Mouse (Mus musculus): ENCODE data around the gene Fuz.

Fuz gene

DNA sequence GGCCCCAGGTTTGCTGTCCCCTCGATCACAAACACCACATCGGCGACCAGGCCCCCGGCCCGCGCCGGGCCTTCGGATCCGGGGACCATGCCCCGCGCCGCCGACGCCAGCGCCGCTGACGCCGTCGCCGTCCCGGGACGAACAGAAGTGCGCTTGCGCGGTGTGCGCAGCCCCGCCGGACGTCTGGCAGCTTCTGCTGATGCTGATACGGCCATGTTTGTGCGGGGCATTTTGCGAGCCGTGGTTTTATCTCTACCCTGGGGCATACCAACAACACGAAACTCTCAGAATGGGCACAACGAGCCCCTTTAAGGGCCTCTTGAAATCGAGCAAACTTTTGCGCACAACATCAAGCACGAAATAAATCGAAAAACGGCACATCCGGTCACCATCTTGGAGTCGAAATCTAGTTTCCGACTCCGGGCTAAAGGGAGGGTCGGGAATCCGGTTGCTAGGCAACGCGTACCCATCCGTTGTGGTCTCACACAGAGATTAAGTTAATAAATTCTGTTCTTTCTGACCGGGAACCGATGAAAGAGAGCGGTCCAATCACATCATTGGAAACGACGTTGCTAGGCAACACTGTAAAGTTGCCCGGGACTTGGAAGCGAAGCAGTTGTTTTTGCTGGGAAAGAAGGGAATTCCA, 3.5 kb upstream of the Fuz start, which contains the start of gene Med25:
Gene Med25 (minus strand): TSS at position 437 of the 646 bp plus-strand sequence.
- ChIA-PET POLR2A (interaction anchor here (0.5 to 2.7 kb wide), 53 partner anchors 9 to 870 kb away, joined by 3 to 19 read pairs (median 4); partner anchors contain the start of genes Ptov1 (in 3 of the 4), Pnkp (in 2 of the 4), Prmt1 (in 2 of the 4) and Tbc1d17 (in 2 of the 4)), CTCF (interaction anchor here in 3 of 4 experiments (0.6 to 1.1 kb wide), 5 partner anchors 9 to 189 kb away, joined by 3 to 5 read pairs (median 4); partner anchors contain the start of gene Ap2a1 (in 1 of the 3))

DNA sequence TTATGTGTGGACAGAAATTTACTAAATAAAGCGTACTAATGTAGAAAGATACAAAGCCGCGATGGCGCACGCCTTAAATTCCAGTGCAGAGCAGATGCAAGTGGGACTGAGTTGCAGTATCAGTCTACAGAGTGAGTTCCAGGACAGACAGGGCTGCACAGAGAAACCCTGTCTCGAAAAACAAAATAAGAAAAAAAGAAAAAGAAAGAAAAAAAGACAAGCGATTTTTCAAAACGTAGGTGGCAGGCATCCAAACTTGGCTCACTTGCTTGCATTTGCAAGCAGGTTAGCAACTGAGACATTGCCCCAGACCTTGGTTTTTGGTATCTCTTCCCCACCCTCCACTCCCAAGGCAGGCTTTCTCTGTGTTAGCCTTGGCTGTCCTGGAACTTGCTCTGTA, 2.7 kb upstream of the Fuz start:
- ChIA-PET CTCF (no interaction called here), POLR2A (interaction anchor here in 1 of 4 experiments (0.9 to 2.4 kb wide), 6 partner anchors 10 to 76 kb away, joined by 3 to 13 read pairs (median 4); partner anchors contain the start of gene Ptov1)

DNA sequence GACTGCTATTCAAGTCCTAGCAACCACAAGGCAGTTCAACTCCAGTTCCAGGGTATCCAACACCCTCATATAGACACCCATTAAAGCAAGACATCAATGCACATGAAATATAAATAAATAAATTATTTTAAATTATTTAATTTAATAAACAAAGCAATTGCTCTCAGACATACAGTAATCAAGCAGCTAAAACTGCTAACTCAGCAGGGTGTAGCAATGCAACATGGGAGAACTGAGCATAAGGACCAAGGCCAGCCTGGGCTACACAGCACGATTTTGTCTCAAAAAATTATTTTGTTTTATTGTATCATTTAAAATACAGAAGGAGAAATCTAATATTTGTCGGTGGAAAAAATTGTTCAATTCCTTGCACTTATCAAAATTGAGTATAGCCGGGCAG, 1.7 kb upstream of the Fuz start:
- POLR2A ChIA-PET = interaction anchor here in 3 of 4 experiments (0.7 to 4.3 kb wide), 13 partner anchors 11 to 75 kb away, joined by 3 to 26 read pairs (median 4); partner anchors contain the start of genes Akt1s1 (in 1 of the 3), Ap2a1 (in 1 of the 3), Ptov1 (in 1 of the 3) and Tbc1d17 (in 1 of the 3)

DNA sequence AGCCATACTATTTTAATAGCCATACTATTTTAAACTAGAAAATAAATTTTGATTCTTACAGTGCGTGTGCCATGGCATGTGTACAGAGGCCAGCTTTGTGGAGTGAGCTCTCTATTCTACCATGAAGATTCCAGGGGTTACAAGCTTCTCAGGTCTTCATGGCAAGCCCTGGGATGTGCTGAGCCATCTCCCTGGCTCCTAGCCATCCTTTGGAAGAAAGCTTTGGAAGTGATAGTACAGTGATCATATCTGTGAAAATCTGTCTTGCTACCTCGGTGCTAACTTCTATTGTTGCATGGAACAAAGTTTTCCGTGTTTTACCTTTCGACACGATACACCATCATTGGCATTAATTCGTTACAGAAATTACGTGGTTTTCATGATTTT, 680 bp upstream of the Fuz start:
- CTCF ChIA-PET = interaction anchor here in 2 of 4 experiments (1.4 to 1.9 kb wide), 3 partner anchors 34 to 80 kb away, joined by 3 to 8 read pairs (median 4); partner anchors contain the start of genes Ap2a1 (in 1 of the 2) and Nup62 (in 1 of the 2)
- POLR2A ChIA-PET = interaction anchor here in 3 of 4 experiments (0.5 to 4.7 kb wide), 34 partner anchors 11 to 225 kb away, joined by 3 to 45 read pairs (median 4); partner anchors contain the start of genes Ap2a1 (in 3 of the 3), Akt1s1 (in 2 of the 3), Atf5 (in 2 of the 3) and Il4i1 (in 2 of the 3)

More for the DNA sequence above, 1.7 kb upstream of the Fuz start:
- CTCF ChIA-PET = no interaction called here

DNA sequence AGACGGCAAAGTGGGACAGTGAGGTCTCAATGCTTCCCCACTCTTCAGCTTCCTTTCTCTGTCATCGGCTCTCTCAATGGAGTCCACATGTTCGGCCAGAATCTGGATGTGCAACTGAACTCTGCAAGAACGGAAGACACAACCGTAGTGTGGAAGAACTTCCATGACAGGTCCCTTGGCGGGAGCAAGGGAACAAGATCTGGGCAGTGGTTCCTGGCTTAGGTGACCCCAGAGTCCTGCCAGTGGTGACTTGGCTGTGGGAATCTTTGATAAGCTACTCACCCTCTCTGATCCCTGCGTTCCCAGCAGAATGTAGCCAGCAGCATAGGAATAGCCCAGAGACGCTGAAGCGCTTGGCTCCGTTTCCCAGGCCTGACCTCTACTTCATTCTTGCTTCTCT, 620 bp downstream of the Fuz start:
- POLR2A ChIA-PET = interaction anchor here in 3 of 4 experiments (0.6 to 4.7 kb wide), 47 partner anchors 13 to 233 kb away, joined by 3 to 45 read pairs (median 4); partner anchors contain the start of genes Ptov1 (in 3 of the 3), Akt1s1 (in 2 of the 3), Ap2a1 (in 2 of the 3) and Il4i1 (in 2 of the 3)
- CTCF ChIA-PET = interaction anchor here in 3 of 4 experiments (0.6 to 1.9 kb wide), 16 partner anchors 12 to 273 kb away, joined by 3 to 8 read pairs (median 3); partner anchors contain the start of genes Ap2a1 (in 1 of the 3), Nup62 (in 1 of the 3), Prmt1 (in 1 of the 3) and Ptov1 (in 1 of the 3)

DNA sequence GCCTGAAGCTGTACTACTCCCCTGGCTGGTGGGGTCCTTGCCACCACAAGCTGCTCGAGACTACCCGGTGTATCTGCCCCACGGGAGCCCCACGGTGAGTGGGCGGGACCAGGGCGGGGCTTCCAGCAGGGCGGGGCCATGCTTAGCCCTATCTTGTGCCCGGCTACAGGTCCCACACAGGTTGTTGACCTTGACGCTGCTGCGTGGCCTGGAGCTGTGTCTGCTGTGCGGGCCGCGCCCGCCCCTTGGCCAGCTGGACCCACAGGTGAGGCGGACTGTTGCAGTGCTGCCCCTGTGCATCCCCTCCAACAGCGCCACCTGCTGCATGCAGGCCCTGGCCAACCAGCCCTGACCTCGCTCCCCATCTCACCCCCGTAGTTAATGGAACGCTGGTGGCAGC, 2.7 kb downstream of the Fuz start:
- POLR2A ChIA-PET = interaction anchor here in 3 of 4 experiments (0.7 to 4.7 kb wide), 40 partner anchors 10 to 523 kb away, joined by 3 to 45 read pairs (median 4); partner anchors contain the start of genes Ptov1 (in 3 of the 3), Akt1s1 (in 2 of the 3), Atf5 (in 2 of the 3) and Il4i1 (in 2 of the 3)
- CTCF ChIA-PET = interaction anchor here in 2 of 4 experiments (0.6 to 2.4 kb wide), 17 partner anchors 22 to 550 kb away, joined by 3 to 10 read pairs (median 4); partner anchors contain the start of genes Ap2a1 (in 1 of the 2), Pold1 (in 1 of the 2), Ptov1 (in 1 of the 2) and Rras (in 1 of the 2)

DNA sequence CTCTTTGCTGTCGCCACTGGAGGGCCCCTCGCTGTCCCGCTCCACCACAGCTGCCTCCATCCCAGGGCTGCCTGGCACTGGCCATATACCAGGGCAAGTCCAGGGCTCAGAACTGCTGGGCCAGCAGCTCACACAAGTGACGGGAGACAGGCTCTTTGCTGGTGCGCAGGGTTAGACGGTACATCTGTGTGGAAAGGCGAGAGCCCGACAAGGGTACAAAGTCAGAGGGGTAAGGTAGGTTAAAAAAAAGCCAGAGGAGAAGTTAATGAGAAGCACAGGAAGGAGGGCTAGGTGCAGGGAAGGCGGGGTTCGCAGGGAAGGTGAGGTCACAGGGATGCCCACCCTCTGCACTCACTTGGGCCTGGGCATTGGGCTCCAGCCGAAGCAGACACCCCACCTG, 4.8 kb downstream of the Fuz start:
- ChIA-PET CTCF (interaction anchor here in 3 of 4 experiments (0.5 to 2.2 kb wide), 10 partner anchors 16 to 168 kb away, joined by 3 to 13 read pairs (median 4); partner anchors contain the start of gene Ap2a1 (in 1 of the 3)), POLR2A (interaction anchor here (0.6 to 4.7 kb wide), 33 partner anchors 9 to 534 kb away, joined by 3 to 21 read pairs (median 4); partner anchors contain the start of genes Ap2a1 (in 3 of the 4), Akt1s1 (in 2 of the 4), Atf5 (in 2 of the 4) and Il4i1 (in 2 of the 4))

DNA sequence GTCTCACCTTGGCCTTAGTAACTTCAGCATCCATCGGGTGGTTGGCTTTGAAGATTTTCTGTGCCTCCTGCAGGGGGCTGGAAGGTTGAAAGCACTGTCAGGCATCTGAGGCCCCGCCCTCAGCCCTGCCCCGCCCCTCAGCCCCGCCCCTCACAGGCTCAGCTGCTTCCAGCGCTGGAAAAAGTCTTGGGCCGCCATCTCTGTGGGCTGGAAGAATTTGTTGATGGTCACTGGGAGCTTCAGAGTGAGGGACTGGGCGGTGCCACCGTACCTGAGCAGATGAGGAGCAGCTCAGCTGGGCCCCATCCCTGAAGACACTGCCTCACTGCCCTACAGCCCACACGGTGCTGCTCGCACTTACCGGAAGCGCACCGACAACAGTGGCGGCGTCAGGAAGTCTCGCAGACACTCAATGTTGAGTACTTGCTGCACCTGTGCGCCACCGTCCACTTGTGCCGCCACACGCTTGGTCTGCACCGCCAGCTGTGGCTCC, 5.4 kb downstream of the Fuz start:
- ChIA-PET CTCF (interaction anchor here in 3 of 4 experiments (0.5 to 2.2 kb wide), 19 partner anchors 9 to 1129 kb away, joined by 3 to 16 read pairs (median 4); partner anchors contain the start of genes Ap2a1 (in 1 of the 3) and Med25 (in 1 of the 3)), POLR2A (interaction anchor here (0.6 to 4.7 kb wide), 41 partner anchors 9 to 533 kb away, joined by 3 to 21 read pairs (median 4); partner anchors contain the start of genes Ap2a1 (in 3 of the 4), Akt1s1 (in 2 of the 4), Atf5 (in 2 of the 4) and Il4i1 (in 2 of the 4))

DNA sequence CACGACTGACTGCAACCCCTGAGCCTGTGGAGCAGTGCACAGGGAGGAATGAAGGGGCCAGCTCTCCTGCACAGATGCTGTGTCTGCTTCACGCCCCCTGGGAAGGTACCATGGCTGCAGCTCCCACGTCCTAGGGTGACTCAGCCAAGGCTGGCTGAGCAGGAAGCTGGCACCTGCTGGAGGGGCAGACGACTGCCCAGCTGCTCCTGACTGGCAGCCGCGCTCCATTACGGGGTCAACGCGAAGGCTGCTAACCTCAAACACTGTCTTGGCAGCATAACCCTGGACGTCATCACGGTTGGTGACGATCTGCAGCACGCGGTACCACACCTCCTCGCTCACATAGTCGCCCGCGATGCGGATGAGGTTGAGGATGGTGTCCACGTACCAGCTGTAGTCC, 9.6 kb downstream of the Fuz start:
- CTCF ChIA-PET = no interaction called here
- POLR2A ChIA-PET = interaction anchor here in 2 of 4 experiments (0.7 to 2.0 kb wide), 7 partner anchors 11 to 81 kb away, joined by 3 to 9 read pairs (median 5); partner anchors contain the start of genes Akt1s1 (in 1 of the 2), Prmt1 (in 1 of the 2), Ptov1 (in 1 of the 2) and Tbc1d17 (in 1 of the 2)

DNA sequence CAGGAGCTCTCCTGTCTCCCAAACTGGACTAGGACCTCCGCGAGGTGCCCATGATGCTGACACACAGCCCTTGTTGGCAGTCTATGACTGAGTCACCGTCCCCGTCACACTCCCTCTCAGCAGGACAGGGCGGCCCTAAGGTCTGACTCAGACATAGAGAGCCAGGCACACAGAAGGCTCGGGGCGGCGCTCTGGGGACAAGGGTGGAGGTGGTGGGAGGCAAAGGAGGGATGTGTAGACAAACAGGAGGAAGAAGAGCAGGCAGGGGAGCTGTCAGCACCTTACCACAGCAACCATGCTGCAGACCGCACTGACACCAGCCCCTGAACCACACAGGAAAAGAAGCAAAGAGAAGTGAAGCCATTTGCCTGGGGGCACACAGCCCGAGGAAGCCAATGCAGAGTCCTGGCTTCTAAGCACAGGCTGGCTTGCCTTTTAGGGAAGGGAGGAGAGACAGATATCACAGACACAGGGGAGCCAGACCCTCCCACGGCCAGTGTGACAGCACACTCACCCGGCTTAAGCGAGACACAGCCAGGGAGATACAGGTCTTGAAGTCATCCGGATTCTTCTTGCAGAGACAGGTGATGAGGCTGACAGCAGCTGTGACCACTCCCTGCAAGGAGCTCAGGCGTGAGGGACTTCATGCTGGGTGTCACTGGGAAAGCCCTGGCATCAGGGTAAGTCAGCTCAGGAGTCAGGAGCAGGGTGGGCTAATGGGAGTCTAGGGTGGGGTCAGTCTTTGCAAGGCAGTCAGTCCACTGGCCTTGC, 13.0 kb downstream of the Fuz start:
- ChIA-PET CTCF (interaction anchor here in 1 of 4 experiments (0.5 kb wide), 1 partner anchor 205 kb away, joined by 4 read pairs; no protein-coding TSS in a partner anchor), POLR2A (interaction anchor here in 2 of 4 experiments (0.6 to 2.2 kb wide), 6 partner anchors 11 to 266 kb away, joined by 3 to 9 read pairs (median 4); no protein-coding TSS in a partner anchor)

DNA sequence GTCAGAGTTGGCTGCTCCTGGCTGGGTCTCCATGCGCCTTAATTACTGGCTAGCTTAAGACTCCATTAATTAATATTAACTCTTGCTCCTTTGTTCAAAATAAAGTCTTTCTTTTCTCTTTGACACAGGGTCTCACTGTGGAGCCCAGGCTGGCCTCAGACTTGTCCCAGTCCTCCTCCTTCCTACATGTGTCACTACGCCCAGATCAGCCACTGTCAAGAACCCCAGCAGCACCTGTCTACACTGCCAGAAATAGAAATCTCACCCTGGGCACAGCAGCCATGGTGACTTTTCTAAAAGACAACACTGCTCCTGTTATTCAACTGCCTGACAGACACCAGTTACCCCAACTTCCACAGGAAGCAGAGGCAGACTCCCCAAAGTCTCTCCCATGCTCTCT, 18.5 kb downstream of the Fuz start:
- ChIA-PET CTCF (interaction anchor here in 1 of 4 experiments (1.3 to 1.7 kb wide), 2 partner anchors 18 to 81 kb away, joined by 3 read pairs; no protein-coding TSS in a partner anchor), POLR2A (interaction anchor here in 3 of 4 experiments (0.6 to 2.6 kb wide), 15 partner anchors 12 to 553 kb away, joined by 3 to 17 read pairs (median 5); partner anchors contain the start of genes Ap2a1 (in 2 of the 3), Akt1s1 (in 1 of the 3), Fuz (in 1 of the 3) and Tbc1d17 (in 1 of the 3))

DNA sequence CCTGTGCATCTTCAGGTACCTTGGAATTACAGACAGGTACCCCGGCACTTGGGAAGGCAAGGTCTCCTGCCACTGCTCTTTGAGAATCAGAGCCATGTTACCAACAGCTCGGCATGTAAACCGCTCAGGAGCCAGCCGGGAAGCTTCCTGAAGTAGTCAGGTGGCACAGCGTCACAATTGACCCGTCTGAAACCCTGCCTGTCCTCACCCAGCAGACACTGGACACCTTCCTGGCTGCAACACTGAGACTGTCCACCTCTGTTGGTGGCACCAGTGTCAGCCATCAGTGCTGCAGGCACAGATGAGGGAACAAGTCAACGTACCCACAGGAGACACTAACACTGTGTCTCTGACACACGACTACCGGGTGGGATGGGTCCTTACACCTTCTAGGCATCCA, 19.4 kb downstream of the Fuz start:
- CTCF ChIA-PET = interaction anchor here in 1 of 4 experiments (1.4 kb wide), 1 partner anchor 152 kb away, joined by 3 read pairs; no protein-coding TSS in a partner anchor
- POLR2A ChIA-PET = interaction anchor here in 2 of 4 experiments (0.9 to 2.4 kb wide), 6 partner anchors 10 to 71 kb away, joined by 3 to 7 read pairs (median 6); partner anchors contain the start of genes Akt1s1 (in 1 of the 2), Ap2a1 (in 1 of the 2), Prmt1 (in 1 of the 2) and Tbc1d17 (in 1 of the 2)

DNA sequence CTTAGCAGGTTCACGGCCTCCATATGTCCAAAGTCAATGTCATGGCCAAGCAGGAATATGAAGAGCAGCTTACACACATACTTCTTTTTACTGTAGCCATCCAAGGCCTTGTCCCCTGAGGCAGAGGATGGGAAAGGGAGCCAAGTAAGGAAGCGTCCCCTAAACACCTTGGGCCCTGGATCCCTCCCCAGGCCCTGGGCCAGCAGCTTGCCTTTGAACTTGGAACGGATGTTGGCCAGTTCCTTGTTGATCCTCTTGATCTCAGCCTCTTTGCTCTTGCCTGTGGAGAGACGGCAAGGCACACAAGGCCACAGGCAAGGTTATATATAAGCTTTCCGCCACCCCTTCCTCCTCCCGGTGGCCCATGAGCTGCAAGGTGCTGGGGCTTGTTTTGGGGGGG, 20.3 kb downstream of the Fuz start:
- CTCF ChIA-PET = interaction anchor here in 3 of 4 experiments (0.6 to 1.4 kb wide), 5 partner anchors 16 to 151 kb away, joined by 3 to 7 read pairs (median 4); no protein-coding TSS in a partner anchor
- POLR2A ChIA-PET = interaction anchor here in 2 of 4 experiments (0.6 to 2.4 kb wide), 13 partner anchors 9 to 214 kb away, joined by 3 to 7 read pairs (median 3); partner anchors contain the start of genes Pnkp (in 2 of the 2), Akt1s1 (in 1 of the 2), Ap2a1 (in 1 of the 2) and Prmt1 (in 1 of the 2)

DNA sequence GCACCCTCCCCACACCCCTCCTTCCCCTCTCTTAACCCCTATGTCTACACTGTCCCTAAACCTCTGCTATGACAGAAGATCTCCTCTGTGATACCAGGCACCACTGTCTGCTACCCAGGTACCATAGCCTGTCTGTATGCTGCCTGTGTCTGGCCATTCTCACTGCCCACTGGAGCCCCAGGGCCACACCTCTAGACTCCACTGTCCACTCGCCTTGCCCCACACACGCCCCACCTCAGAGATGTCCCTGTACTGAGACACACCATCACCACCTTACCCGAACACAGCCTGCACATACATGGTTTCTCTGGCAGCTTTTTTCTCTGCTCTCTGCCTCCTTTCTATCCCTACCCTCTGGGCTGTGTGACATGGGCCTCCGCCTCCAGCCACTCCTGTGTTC, 21.0 kb downstream of the Fuz start:
- CTCF ChIA-PET = interaction anchor here in 3 of 4 experiments (0.6 to 1.0 kb wide), 3 partner anchors 46 to 66 kb away, joined by 3 to 4 read pairs (median 3); no protein-coding TSS in a partner anchor
- POLR2A ChIA-PET = interaction anchor here in 2 of 4 experiments (0.7 to 2.4 kb wide), 13 partner anchors 10 to 101 kb away, joined by 3 to 8 read pairs (median 3); partner anchors contain the start of genes Ap2a1 (in 2 of the 2), Pnkp (in 2 of the 2), Akt1s1 (in 1 of the 2) and Il4i1 (in 1 of the 2)

DNA sequence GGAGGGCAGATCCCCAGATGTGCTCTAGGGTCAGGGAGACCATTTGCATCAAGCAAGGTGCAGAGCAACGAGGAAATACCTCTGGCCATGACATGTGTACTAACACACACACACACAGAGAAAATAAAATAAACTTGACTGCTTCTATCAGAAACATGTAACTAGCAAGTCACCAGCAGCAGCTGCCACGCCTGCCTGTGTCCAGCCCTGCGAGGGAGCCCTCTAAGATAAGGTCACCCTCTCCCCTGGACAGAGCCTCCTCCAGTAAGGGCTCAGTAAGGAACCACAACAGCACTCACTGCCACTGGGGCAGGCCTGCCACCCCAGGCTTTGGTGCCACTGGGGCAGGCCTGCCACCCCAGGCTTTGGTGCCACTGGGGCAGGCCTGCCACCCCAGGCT, 22.3 kb downstream of the Fuz start:
- ChIA-PET POLR2A (interaction anchor here in 2 of 4 experiments (0.7 to 2.3 kb wide), 5 partner anchors 11 to 31 kb away, joined by 3 to 8 read pairs (median 3); partner anchors contain the start of gene Ap2a1 (in 2 of the 2)), CTCF (no interaction called here)

DNA sequence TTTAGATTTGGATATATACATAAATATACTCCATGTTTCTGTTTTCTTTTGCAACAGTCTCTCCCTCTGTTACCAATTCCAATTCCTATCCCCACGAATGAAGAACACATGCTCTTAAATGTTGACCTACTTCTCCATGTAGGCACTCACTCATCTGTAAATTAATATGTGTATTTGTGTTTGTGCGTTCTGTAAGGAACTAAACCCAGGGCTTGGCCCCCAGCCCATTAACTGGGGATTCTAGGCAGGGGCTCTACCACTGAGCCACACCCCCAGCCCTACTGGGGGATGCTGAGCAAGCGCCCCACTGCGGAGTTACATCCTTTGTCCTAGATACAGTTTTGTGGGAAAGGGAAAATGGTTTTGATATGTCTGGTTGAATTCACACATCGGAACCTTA, 23.2 kb downstream of the Fuz start:
- POLR2A ChIA-PET = interaction anchor here in 2 of 4 experiments (2.2 to 2.3 kb wide), 2 partner anchors 10 to 11 kb away, joined by 8 to 15 read pairs; partner anchors contain the start of gene Ap2a1 (in 2 of the 2)
- CTCF ChIA-PET = no interaction called here
